Mouse (Mus musculus): ENCODE measurements around the gene Thoc5. TPM values are rescaled to one million over a fixed set of nuclear protein-coding genes. Genes with fewer than 3 reads are reported as not detected.

The Thoc5 gene
- total and polyA plus RNA-seq, 3 experiments = 8.9 to 67.5 (median 57.9) TPM

GRCm38 (mm10) chr11:4931009-4931601 lies 36.0 kb downstream of the Thoc5 start:
- H3K9me3 ChIP-seq (replicated peaks) = no peaks in the 10 kb centered on the region
- H3K27me3 ChIP-seq (ENCODE audit: insufficient read depth, low read length) = no peaks in the 10 kb centered on the region
- H3K4me1 ChIP-seq (ENCODE audit: insufficient read depth, low read depth, low read length) = no peaks in the 10 kb centered on the region; the same call in 1 of the 2 replicates
- H3K4me3 ChIP-seq (ENCODE audit: low read depth, low read length) = no peak overlapping the region
- DNase-seq (ENCODE audit: low spot score) = no peak
- TF ChIP-seq GATA2 (IDR thresholded peaks at IDR 0.05; ENCODE audit: borderline replicate concordance, low read depth, low read length) (no peak), CTCF (IDR thresholded peaks at IDR 0.05; ENCODE audit: low read depth, low read length) (no peak), GATA1 (IDR thresholded peaks at IDR 0.05; ENCODE audit: borderline replicate concordance, low read length) (no peak), TAL1 (conservative IDR thresholded peaks at IDR 0.05; ENCODE audit: low read depth, low read length) (no peak), POLR2AphosphoS5 (IDR thresholded peaks at IDR 0.05; ENCODE audit: insufficient replicate concordance, low read depth, low read length) (no peak)
- no peak for ATAC-seq (ENCODE audit: extremely low read depth, insufficient number of reproducible peaks, low FRiP score, poor library complexity, severe bottlenecking)
- peaks cover 66% of the 10 kb centered on the region for H3K36me3 ChIP-seq (replicated peaks)

GRCm38 (mm10) chr11:4936243-4936642 lies 41.1 kb downstream of the Thoc5 start:
- Histone ChIP-seq H3K9me3 (replicated peaks) (no peaks in the 10 kb centered on the region), H3K4me3 (ENCODE audit: low read depth, low read length) (no peak overlapping the region), H3K27me3 (ENCODE audit: insufficient read depth, low read length) (no peaks in the 10 kb centered on the region), H3K4me1 (ENCODE audit: insufficient read depth, low read depth, low read length) (peaks cover 2% of the 10 kb centered on the region; the same call in 1 of the 2 replicates), H3K36me3 (replicated peaks) (peaks cover 56% of the 10 kb centered on the region)
- ATAC-seq (ENCODE audit: extremely low read depth, insufficient number of reproducible peaks, low FRiP score, poor library complexity, severe bottlenecking) (no peak), DNase-seq (ENCODE audit: low spot score) (no peak)
- TF ChIP-seq CTCF (IDR thresholded peaks at IDR 0.05; ENCODE audit: low read depth, low read length) = no peak
- TF ChIP-seq GATA1 (IDR thresholded peaks at IDR 0.05; ENCODE audit: borderline replicate concordance, low read length) = no peak
- no peak for TF ChIP-seq TAL1 (conservative IDR thresholded peaks at IDR 0.05; ENCODE audit: low read depth, low read length)
- no peak for TF ChIP-seq GATA2 (IDR thresholded peaks at IDR 0.05; ENCODE audit: borderline replicate concordance, low read depth, low read length)
- TF ChIP-seq POLR2AphosphoS5 (IDR thresholded peaks at IDR 0.05; ENCODE audit: insufficient replicate concordance, low read depth, low read length) = no peak

- TF ChIP-seq TAL1 (conservative IDR thresholded peaks at IDR 0.05; ENCODE audit: low read depth, low read length) = no peak
- no peak for TF ChIP-seq GATA1 (IDR thresholded peaks at IDR 0.05; ENCODE audit: borderline replicate concordance, low read length)
- no peak for TF ChIP-seq POLR2AphosphoS5 (IDR thresholded peaks at IDR 0.05; ENCODE audit: insufficient replicate concordance, low read depth, low read length)
- TF ChIP-seq GATA2 (IDR thresholded peaks at IDR 0.05; ENCODE audit: borderline replicate concordance, low read depth, low read length) = no peak
- H3K36me3 ChIP-seq (replicated peaks) = peaks cover 74% of the 10 kb centered on the region
- H3K9me3 ChIP-seq (replicated peaks) = no peaks in the 10 kb centered on the region
- H3K4me3 ChIP-seq (ENCODE audit: low read depth, low read length) = peak overlapping the region; percentile 79
- ATAC-seq (ENCODE audit: extremely low read depth, insufficient number of reproducible peaks, low FRiP score, poor library complexity, severe bottlenecking) (no peak), DNase-seq (ENCODE audit: low spot score) (no peak)
- H3K27me3 ChIP-seq (ENCODE audit: insufficient read depth, low read length) = peaks cover 22% of the 10 kb centered on the region
- H3K4me1 ChIP-seq (ENCODE audit: insufficient read depth, low read depth, low read length) = peaks cover 51% of the 10 kb centered on the region
Measured at GRCm38 (mm10) chr11:4946530-4946929, 51.4 kb downstream of the Thoc5 start.

DNA sequence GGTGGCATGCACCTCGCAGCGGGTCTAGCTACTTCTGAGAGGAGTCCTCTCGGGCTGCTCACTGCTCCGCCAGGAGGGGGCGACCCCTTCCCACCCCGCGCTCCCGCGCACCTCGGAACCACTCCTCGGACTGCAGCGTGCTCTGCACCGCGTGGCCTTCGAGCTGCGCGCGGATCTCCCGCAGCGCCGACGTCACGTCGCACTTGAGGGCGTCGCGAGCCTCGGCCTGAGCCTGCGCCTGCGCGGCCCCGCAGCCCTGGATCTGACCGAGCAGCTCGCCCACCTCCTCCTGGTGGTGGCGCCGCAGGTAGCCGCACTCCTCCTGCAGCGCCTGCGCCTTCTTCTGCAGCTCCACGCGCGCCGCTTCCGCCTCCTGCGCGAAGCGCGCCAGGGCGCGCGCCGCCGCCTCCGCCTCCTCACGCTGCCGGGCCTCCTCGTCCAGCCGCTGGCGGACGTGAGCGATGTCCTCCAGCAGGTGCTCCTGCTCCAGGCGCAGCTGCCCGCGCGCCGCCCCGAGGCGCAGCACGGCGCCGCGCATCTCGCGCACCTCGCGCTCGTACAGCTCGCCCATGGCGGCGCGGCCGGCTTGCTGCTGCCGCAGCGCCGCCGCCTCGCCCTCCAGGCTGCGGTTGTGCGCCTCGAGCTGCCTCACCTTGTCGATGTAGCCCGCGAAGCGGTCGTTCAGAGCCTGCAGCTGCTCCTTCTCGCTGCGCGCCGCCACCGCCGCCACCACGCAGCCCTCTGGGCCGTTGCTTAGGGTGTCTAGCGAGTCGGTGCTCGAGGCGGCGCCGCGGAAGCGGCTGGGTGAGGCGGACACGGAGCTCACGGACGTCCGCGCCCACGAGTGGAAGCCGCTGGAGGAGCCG lies 52.1 kb downstream of the Thoc5 start:
- DNase-seq (ENCODE audit: low spot score) (peak; percentile 80), ATAC-seq (ENCODE audit: extremely low read depth, insufficient number of reproducible peaks, low FRiP score, poor library complexity, severe bottlenecking) (0 out of 2 replicates have a peak, but pooled peaks have one; percentile 31)
- H3K4me1 ChIP-seq (ENCODE audit: insufficient read depth, low read depth, low read length) = peaks cover 51% of the 10 kb centered on the region
- no peak for TF ChIP-seq POLR2AphosphoS5 (IDR thresholded peaks at IDR 0.05; ENCODE audit: insufficient replicate concordance, low read depth, low read length)
- TF ChIP-seq GATA1 (IDR thresholded peaks at IDR 0.05; ENCODE audit: borderline replicate concordance, low read length) = no peak
- TF ChIP-seq GATA2 (IDR thresholded peaks at IDR 0.05; ENCODE audit: borderline replicate concordance, low read depth, low read length) = no peak
- no peak for TF ChIP-seq TAL1 (conservative IDR thresholded peaks at IDR 0.05; ENCODE audit: low read depth, low read length)
- TF ChIP-seq CTCF (IDR thresholded peaks at IDR 0.05; ENCODE audit: low read depth, low read length) = no peak
- H3K9me3 ChIP-seq (replicated peaks) = no peaks in the 10 kb centered on the region
- peaks cover 22% of the 10 kb centered on the region for H3K27me3 ChIP-seq (ENCODE audit: insufficient read depth, low read length)
- H3K4me3 ChIP-seq (ENCODE audit: low read depth, low read length) = peak overlapping the region; percentile 79
- H3K36me3 ChIP-seq (replicated peaks) = peaks cover 74% of the 10 kb centered on the region

DNA sequence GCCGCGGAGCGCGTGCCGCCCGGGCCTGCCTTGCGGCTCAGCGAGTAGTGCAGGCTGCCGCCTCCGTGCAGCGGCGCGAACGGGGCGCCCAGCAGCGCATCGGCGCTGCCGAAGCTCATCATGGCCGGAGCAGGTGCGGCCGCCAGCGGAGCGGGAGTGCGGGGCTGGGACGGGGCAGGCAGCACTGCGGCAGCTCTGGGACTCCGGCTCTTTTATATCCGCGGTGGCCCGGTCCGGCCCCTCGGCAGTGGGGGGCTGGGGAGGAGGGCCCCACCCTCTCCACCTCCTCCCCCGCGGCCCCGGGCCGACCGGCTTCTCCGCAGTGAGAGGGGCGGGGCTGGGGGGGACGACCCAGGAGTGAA lies 52.7 kb downstream of the Thoc5 start, which contains the start of gene Nefh:
Gene Nefh (minus strand): TSS at position 252 of the 362 bp plus-strand sequence.
- Histone ChIP-seq H3K4me1 (ENCODE audit: insufficient read depth, low read depth, low read length) (peaks cover 51% of the 10 kb centered on the region), H3K36me3 (replicated peaks) (peaks cover 74% of the 10 kb centered on the region), H3K4me3 (ENCODE audit: low read depth, low read length) (peak within 1 kb of the TSS; percentile 79), H3K27me3 (ENCODE audit: insufficient read depth, low read length) (peaks cover 22% of the 10 kb centered on the region), H3K9me3 (replicated peaks) (no peaks in the 10 kb centered on the region)
- DNase-seq (ENCODE audit: low spot score) = peak; percentile 49
- TF ChIP-seq TAL1 (conservative IDR thresholded peaks at IDR 0.05; ENCODE audit: low read depth, low read length) (no peak), GATA2 (IDR thresholded peaks at IDR 0.05; ENCODE audit: borderline replicate concordance, low read depth, low read length) (no peak), POLR2AphosphoS5 (IDR thresholded peaks at IDR 0.05; ENCODE audit: insufficient replicate concordance, low read depth, low read length) (no peak), CTCF (IDR thresholded peaks at IDR 0.05; ENCODE audit: low read depth, low read length) (no peak), GATA1 (IDR thresholded peaks at IDR 0.05; ENCODE audit: borderline replicate concordance, low read length) (no peak)
- 0 out of 2 replicates have a peak, but pooled peaks have one; percentile 26 for ATAC-seq (ENCODE audit: extremely low read depth, insufficient number of reproducible peaks, low FRiP score, poor library complexity, severe bottlenecking)

- no peak overlapping the region; the same call in 1 of the 2 replicates for H3K4me3 ChIP-seq (ENCODE audit: low read depth, low read length)
- peaks cover 22% of the 10 kb centered on the region for H3K27me3 ChIP-seq (ENCODE audit: insufficient read depth, low read length)
- H3K4me1 ChIP-seq (ENCODE audit: insufficient read depth, low read depth, low read length) = peaks cover 61% of the 10 kb centered on the region
- DNase-seq (ENCODE audit: low spot score) (no peak), ATAC-seq (ENCODE audit: extremely low read depth, insufficient number of reproducible peaks, low FRiP score, poor library complexity, severe bottlenecking) (no peak)
- TF ChIP-seq POLR2AphosphoS5 (IDR thresholded peaks at IDR 0.05; ENCODE audit: insufficient replicate concordance, low read depth, low read length) = no peak
- no peak for TF ChIP-seq GATA1 (IDR thresholded peaks at IDR 0.05; ENCODE audit: borderline replicate concordance, low read length)
- TF ChIP-seq CTCF (IDR thresholded peaks at IDR 0.05; ENCODE audit: low read depth, low read length) = no peak
- no peak for TF ChIP-seq TAL1 (conservative IDR thresholded peaks at IDR 0.05; ENCODE audit: low read depth, low read length)
- TF ChIP-seq GATA2 (IDR thresholded peaks at IDR 0.05; ENCODE audit: borderline replicate concordance, low read depth, low read length) = no peak
- H3K36me3 ChIP-seq (replicated peaks) = peaks cover 71% of the 10 kb centered on the region
- H3K9me3 ChIP-seq (replicated peaks) = no peaks in the 10 kb centered on the region
Measured at GRCm38 (mm10) chr11:4948792-4949191, 53.7 kb downstream of the Thoc5 start.
